Mouse (Mus musculus) lung, adult 2 months (tissue): Measurements from ENCODE around the gene Ccdc162.

ENCODE experiments used
- CTCF ChIP-seq: fragments of 200-500 bp; IDR thresholded peaks from 2 replicates; pipeline ENCODE4 v1.5.1; 2011; ENCODE audit warnings: mild to moderate bottlenecking, low read length, control low read depth; ENCODE audit not compliant: insufficient read depth
- POLR2A ChIP-seq: fragments of 200-500 bp; IDR thresholded peaks from 2 replicates; pipeline ENCODE4 v1.6.1; 2011; ENCODE audit warnings: low read depth, mild to moderate bottlenecking, control low read depth, low read length, borderline replicate concordance; ENCODE audit errors: extremely low read depth

GRCm38 (mm10) chr10:41749306-41749705, 32.9 kb upstream of the Ccdc162 start:
- TF ChIP-seq CTCF (no peak), POLR2A (no peak)
